Mouse (Mus musculus): ENCODE results near the gene Nxf7. TPM values are rescaled to one million over a fixed set of nuclear protein-coding genes. Genes with fewer than 3 reads are reported as not detected.
"Not testable (repeated sequence)": the region's sequence is repeated elsewhere in the genome, so short reads cannot be mapped to it uniquely, and the experiment has no call there.

Gene Nxf7
- polyA plus RNA-seq, 1 experiment from 2014 or later, result not detected

DNA sequence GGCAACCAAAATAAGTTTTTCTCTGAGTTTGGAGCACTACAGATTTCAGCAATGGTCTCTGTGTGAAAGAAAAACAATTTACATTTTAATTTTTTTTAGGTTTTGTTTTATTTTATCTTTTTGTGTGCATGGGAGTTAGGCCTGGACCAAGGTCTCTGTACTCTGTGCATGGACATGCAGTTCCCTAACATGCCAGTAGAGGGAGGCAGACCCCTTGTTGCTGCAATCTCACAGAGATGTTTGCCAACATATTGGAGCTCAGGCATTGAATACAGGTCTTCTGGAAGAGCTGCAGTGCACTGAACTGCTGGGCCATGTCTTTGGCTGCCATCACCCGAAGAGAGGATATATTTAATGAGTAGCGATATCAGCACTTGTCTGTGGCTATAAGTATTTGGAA is 29.1 kb downstream of the Nxf7 start:
- ATAC-seq (peak; percentile 46; the same call in 1 of the 2 replicates), DNase-seq (ENCODE audit: low spot score) (peak; percentile 28)
- not testable (repeated sequence) for H3K27ac ChIP-seq (ENCODE audit: low read length); H3K36me3 ChIP-seq (ENCODE audit: insufficient read depth, low read length); H3K4me1 ChIP-seq (ENCODE audit: insufficient read depth, low read depth, low read length); H3K4me3 ChIP-seq (ENCODE audit: low read depth, low read length); H3K4me2 ChIP-seq (replicated peaks; ENCODE audit: low read depth, low read length); H3K9ac ChIP-seq (replicated peaks; ENCODE audit: low read depth); H3K27me3 ChIP-seq (replicated peaks; ENCODE audit: insufficient read depth, low read length); H3K9me3 ChIP-seq (ENCODE audit: low read length)
- WGBS, result 25% methylated on average over 1 of the region's 2 CpGs
- TF ChIP-seq CTCF (IDR thresholded peaks at IDR 0.05), result peak; percentile 80

DNA sequence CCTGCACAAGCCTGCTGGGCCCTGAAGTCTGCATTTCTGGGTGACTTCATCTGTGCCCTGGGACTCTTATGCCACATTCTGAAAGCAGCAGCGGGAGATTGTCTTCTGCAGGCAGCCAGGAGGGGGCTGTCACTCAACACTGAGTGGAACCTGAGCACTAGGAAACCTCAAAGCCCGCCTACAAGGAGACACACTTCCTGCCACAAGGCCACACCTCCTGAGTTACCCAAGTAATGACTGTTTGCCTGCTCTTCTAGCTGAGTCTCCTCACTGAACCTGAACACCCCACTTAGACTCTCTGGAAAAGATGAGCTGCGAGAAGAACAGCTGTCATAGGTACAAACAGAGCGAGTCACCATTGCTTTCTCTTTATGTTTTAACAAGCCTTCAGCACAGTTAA is 33.6 kb downstream of the Nxf7 start:
- H3K9me3 ChIP-seq (ENCODE audit: low read length); H3K27me3 ChIP-seq (replicated peaks; ENCODE audit: insufficient read depth, low read length); H3K4me3 ChIP-seq (ENCODE audit: low read depth, low read length); H3K9ac ChIP-seq (replicated peaks; ENCODE audit: low read depth); H3K4me2 ChIP-seq (replicated peaks; ENCODE audit: low read depth, low read length); DNase-seq (ENCODE audit: low spot score); H3K27ac ChIP-seq (ENCODE audit: low read length); H3K4me1 ChIP-seq (ENCODE audit: insufficient read depth, low read depth, low read length); H3K36me3 ChIP-seq (ENCODE audit: insufficient read depth, low read length); ATAC-seq: not testable (repeated sequence)
- WGBS, result 40% methylated on average over 4 of the region's 4 CpGs

DNA sequence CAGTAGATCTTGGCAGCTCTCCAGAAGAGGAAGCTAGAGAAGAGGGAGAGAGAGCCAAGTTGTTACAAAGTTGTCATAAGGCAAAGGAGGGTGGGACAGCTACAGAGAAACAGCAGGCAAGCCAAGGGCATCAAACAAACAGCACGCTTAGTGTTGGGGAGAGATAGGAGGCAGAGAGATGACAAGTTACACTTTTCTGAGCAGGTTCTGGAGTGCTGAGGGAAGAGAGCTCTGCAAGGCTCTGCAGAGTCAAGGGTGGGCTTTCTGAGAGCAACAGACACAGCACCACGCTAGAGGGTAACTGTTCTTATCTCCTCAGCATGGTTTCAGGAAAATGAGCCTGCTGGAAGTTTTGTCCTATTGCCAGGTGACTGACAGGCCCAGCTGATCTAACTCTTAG is 35.7 kb downstream of the Nxf7 start:
- peak overlapping the region; percentile 54; the same call in 1 of the 2 replicates for H3K27ac ChIP-seq (ENCODE audit: low read length)
- peak; percentile 57 for DNase-seq (ENCODE audit: low spot score)
- H3K4me1 ChIP-seq (ENCODE audit: insufficient read depth, low read depth, low read length), result no peaks in the 10 kb centered on the region
- no peak for ATAC-seq
- 25% methylated on average over 2 of the region's 2 CpGs for WGBS
- TF ChIP-seq CTCF (IDR thresholded peaks at IDR 0.05) (no peak), EP300 (IDR thresholded peaks at IDR 0.05) (no peak)
- no peaks in the 10 kb centered on the region for H3K9me3 ChIP-seq (ENCODE audit: low read length)
- H3K27me3 ChIP-seq (replicated peaks; ENCODE audit: insufficient read depth, low read length), result no peaks in the 10 kb centered on the region
- no peak overlapping the region for H3K4me2 ChIP-seq (replicated peaks; ENCODE audit: low read depth, low read length)
- no peak overlapping the region for H3K4me3 ChIP-seq (ENCODE audit: low read depth, low read length)
- no peaks in the 10 kb centered on the region for H3K36me3 ChIP-seq (ENCODE audit: insufficient read depth, low read length)
- no peak overlapping the region for H3K9ac ChIP-seq (replicated peaks; ENCODE audit: low read depth)

DNA sequence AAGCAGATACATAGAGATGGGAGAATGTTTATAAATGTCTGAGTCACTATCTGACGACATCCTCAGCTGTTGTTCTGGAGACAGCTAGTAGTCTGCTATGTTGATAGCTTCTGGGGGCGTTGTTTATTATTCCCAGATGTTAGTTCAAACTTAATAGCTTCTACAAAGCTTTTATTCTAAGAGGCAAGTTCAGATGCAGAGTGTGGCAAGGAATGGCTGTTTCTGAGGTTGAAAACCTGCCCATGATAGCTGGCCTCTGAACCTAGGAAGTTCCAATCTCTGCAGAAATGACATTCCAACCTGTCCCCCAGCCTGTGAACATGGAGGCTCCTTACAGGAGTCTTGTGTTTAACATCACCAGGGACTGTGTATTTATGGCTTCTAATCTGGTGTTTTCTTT is 36.9 kb downstream of the Nxf7 start:
- H3K9ac ChIP-seq (replicated peaks; ENCODE audit: low read depth); H3K36me3 ChIP-seq (ENCODE audit: insufficient read depth, low read length); H3K4me2 ChIP-seq (replicated peaks; ENCODE audit: low read depth, low read length); H3K4me3 ChIP-seq (ENCODE audit: low read depth, low read length); H3K27ac ChIP-seq (ENCODE audit: low read length); ATAC-seq; H3K27me3 ChIP-seq (replicated peaks; ENCODE audit: insufficient read depth, low read length); H3K4me1 ChIP-seq (ENCODE audit: insufficient read depth, low read depth, low read length); H3K9me3 ChIP-seq (ENCODE audit: low read length): not testable (repeated sequence)
- WGBS, result 12% methylated on average over 2 of the region's 2 CpGs
- peak; percentile 18 for DNase-seq (ENCODE audit: low spot score)

DNA sequence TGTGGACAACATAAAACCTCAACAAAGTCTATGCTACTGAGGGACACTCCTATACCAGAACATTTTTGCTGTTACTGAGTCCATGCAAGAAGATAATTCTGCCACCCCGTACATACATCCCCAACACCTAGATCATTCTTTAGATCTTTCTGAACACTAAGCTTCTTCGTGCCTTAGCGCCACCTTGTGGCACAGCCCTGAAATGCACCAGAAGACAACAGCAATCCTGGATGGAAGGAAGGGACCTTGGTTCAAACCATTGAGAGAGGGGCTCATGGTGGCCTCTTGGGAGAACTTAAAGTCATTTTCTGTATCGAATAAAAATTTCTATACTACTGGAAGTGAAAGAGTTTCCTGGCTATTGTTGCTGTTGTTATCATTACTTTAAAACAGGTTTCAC is 37.6 kb downstream of the Nxf7 start:
- 22% methylated on average over 4 of the region's 4 CpGs for WGBS
- H3K4me3 ChIP-seq (ENCODE audit: low read depth, low read length); H3K4me2 ChIP-seq (replicated peaks; ENCODE audit: low read depth, low read length); H3K9ac ChIP-seq (replicated peaks; ENCODE audit: low read depth); H3K9me3 ChIP-seq (ENCODE audit: low read length); ATAC-seq; H3K36me3 ChIP-seq (ENCODE audit: insufficient read depth, low read length); H3K27ac ChIP-seq (ENCODE audit: low read length); H3K27me3 ChIP-seq (replicated peaks; ENCODE audit: insufficient read depth, low read length); DNase-seq (ENCODE audit: low spot score); H3K4me1 ChIP-seq (ENCODE audit: insufficient read depth, low read depth, low read length): not testable (repeated sequence)
- peak; percentile 51 for TF ChIP-seq CTCF (IDR thresholded peaks at IDR 0.05)

DNA sequence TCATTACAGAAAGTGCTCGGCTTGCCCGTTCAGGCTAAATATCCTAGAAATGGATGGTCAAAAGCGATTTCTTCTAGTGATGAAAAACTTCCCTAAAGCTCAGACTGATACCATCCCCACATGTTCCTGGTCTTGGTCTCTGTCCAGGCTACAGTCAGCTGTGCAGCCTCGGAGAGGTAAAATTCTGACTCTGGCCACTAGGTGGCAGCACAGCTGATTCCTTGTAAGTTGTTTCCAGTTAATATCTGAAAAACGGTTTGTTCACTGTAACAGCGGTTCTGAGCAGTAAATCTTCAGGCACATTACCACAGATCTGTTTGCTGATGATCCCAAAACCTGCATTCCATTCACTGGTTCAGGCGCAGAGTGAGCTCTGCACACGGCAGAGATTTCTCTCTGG is 38.9 kb downstream of the Nxf7 start:
- H3K4me3 ChIP-seq (ENCODE audit: low read depth, low read length); DNase-seq (ENCODE audit: low spot score); H3K4me1 ChIP-seq (ENCODE audit: insufficient read depth, low read depth, low read length); H3K9ac ChIP-seq (replicated peaks; ENCODE audit: low read depth); H3K4me2 ChIP-seq (replicated peaks; ENCODE audit: low read depth, low read length); ATAC-seq; H3K9me3 ChIP-seq (ENCODE audit: low read length); H3K27ac ChIP-seq (ENCODE audit: low read length); H3K36me3 ChIP-seq (ENCODE audit: insufficient read depth, low read length); H3K27me3 ChIP-seq (replicated peaks; ENCODE audit: insufficient read depth, low read length): not testable (repeated sequence)
- WGBS, result 24% methylated on average over 8 of the region's 8 CpGs
- TF ChIP-seq CTCF (IDR thresholded peaks at IDR 0.05), result peak; percentile 48

Other genes starting within 250 kb of the Nxf7 start
- gene Gm5128, start 225.5 kb downstream of the Nxf7 start, polyA plus RNA-seq (2015; fragmentation: Nextera tagmentation; extraction: Ambion mirVana), result 0.02 TPM in 1 of 2 replicates, not detected in the other
- gene Gm7903, start 164.9 kb downstream of the Nxf7 start, polyA plus RNA-seq (2015; fragmentation: Nextera tagmentation; extraction: Ambion mirVana), result not detected in 2 replicates
- gene AV320801, start 104.2 kb downstream of the Nxf7 start, polyA plus RNA-seq (2015; fragmentation: Nextera tagmentation; extraction: Ambion mirVana), result 0.05 TPM in 1 of 2 replicates, not detected in the other
- gene Prame, start 28.9 kb upstream of the Nxf7 start, polyA plus RNA-seq (2015; fragmentation: Nextera tagmentation; extraction: Ambion mirVana), result not detected in 2 replicates
- not detected in 2 replicates for gene Tcp11x2, start 95.0 kb upstream of the Nxf7 start, polyA plus RNA-seq (2015; fragmentation: Nextera tagmentation; extraction: Ambion mirVana)
- gene Tmsb15a, start 126.5 kb upstream of the Nxf7 start, polyA plus RNA-seq (2015; fragmentation: Nextera tagmentation; extraction: Ambion mirVana), result not detected in 2 replicates
- 6.7 and 8.4 TPM in 2 replicates for gene Armcx5, start 144.0 kb upstream of the Nxf7 start, polyA plus RNA-seq (2015; fragmentation: Nextera tagmentation; extraction: Ambion mirVana)
- gene Gprasp1, start 144.0 kb upstream of the Nxf7 start, polyA plus RNA-seq (2015; fragmentation: Nextera tagmentation; extraction: Ambion mirVana), result 11.5 and 14.7 TPM in 2 replicates
- 17.0 and 20.7 TPM in 2 replicates for gene Bhlhb9, start 198.8 kb upstream of the Nxf7 start, polyA plus RNA-seq (2015; fragmentation: Nextera tagmentation; extraction: Ambion mirVana)
- gene Gprasp2, start 240.3 kb upstream of the Nxf7 start, polyA plus RNA-seq (2015; fragmentation: Nextera tagmentation; extraction: Ambion mirVana), result 2.1 and 3.3 TPM in 2 replicates

All from lung, postnatal 0 days (tissue).